Mouse (Mus musculus): ENCODE results near the gene Hoxa13. TPM values are rescaled to one million over a fixed set of nuclear protein-coding genes. Genes with fewer than 3 reads are reported as not detected.

Hoxa13 gene
- polyA plus RNA-seq, 1 experiment from 2014 or later: not detected

GRCm38 (mm10) chr6:52263321-52263585 is 2.6 kb upstream of the Hoxa13 start:
- no peak overlapping the region for H3K4me3 ChIP-seq (ENCODE audit: inconsistent target)
- no peak overlapping the region for H3K27ac ChIP-seq
- H3K79me2 ChIP-seq (ENCODE audit: inconsistent target): no peaks in the 10 kb centered on the region
- 8% methylated on average over 6 of the region's 6 CpGs for WGBS (ENCODE audit: missing documents)
- no peaks in the 10 kb centered on the region for H3K36me3 ChIP-seq (ENCODE audit: inconsistent target)

- Histone ChIP-seq H3K27ac (no peak overlapping the region), H3K79me2 (ENCODE audit: inconsistent target) (no peaks in the 10 kb centered on the region), H3K36me3 (ENCODE audit: inconsistent target) (no peaks in the 10 kb centered on the region), H3K4me3 (ENCODE audit: inconsistent target) (no peak overlapping the region)
- whole genome bisulfite sequencing (ENCODE audit: missing documents): 7% methylated on average over 24 of the region's 24 CpGs
These were observed 2.0 kb upstream of the Hoxa13 start for GRCm38 (mm10) chr6:52262463-52263320.

GRCm38 (mm10) chr6:52261751-52262462 is 1.2 kb upstream of the Hoxa13 start:
- no peaks in the 10 kb centered on the region for H3K79me2 ChIP-seq (ENCODE audit: inconsistent target)
- H3K27ac ChIP-seq: no peak overlapping the region
- H3K36me3 ChIP-seq (ENCODE audit: inconsistent target): no peaks in the 10 kb centered on the region
- no peak overlapping the region for H3K4me3 ChIP-seq (ENCODE audit: inconsistent target)
- 9% methylated on average over 9 of the region's 9 CpGs for WGBS (ENCODE audit: missing documents)

GRCm38 (mm10) chr6:52259811-52260261 is 844 bp downstream of the Hoxa13 start:
- Histone ChIP-seq H3K4me3 (ENCODE audit: inconsistent target) (no peak overlapping the region), H3K36me3 (ENCODE audit: inconsistent target) (no peaks in the 10 kb centered on the region), H3K79me2 (ENCODE audit: inconsistent target) (no peaks in the 10 kb centered on the region), H3K27ac (no peak overlapping the region)
- WGBS (ENCODE audit: missing documents): 3% methylated on average over 39 of the region's 39 CpGs

GRCm38 (mm10) chr6:52259081-52259790 is 1.4 kb downstream of the Hoxa13 start:
- Histone ChIP-seq H3K36me3 (ENCODE audit: inconsistent target) (no peaks in the 10 kb centered on the region), H3K4me3 (ENCODE audit: inconsistent target) (no peak overlapping the region), H3K79me2 (ENCODE audit: inconsistent target) (no peaks in the 10 kb centered on the region), H3K27ac (no peak overlapping the region)
- WGBS (ENCODE audit: missing documents): 6% methylated on average over 25 of the region's 25 CpGs

- no peaks in the 10 kb centered on the region for H3K79me2 ChIP-seq (ENCODE audit: inconsistent target)
- WGBS (ENCODE audit: missing documents): 0% methylated on average over 6 of the region's 6 CpGs
- H3K36me3 ChIP-seq (ENCODE audit: inconsistent target): no peaks in the 10 kb centered on the region
- no peak overlapping the region for H3K4me3 ChIP-seq (ENCODE audit: inconsistent target)
- no peak overlapping the region for H3K27ac ChIP-seq
These were observed 3.7 kb downstream of the Hoxa13 start for GRCm38 (mm10) chr6:52256956-52257355.

- 4% methylated on average over 58 of the region's 59 CpGs for WGBS (ENCODE audit: missing documents)
- no peaks in the 10 kb centered on the region for H3K36me3 ChIP-seq (ENCODE audit: inconsistent target)
- no peaks in the 10 kb centered on the region for H3K79me2 ChIP-seq (ENCODE audit: inconsistent target)
- H3K27ac ChIP-seq: no peak overlapping the region
- no peak overlapping the region for H3K4me3 ChIP-seq (ENCODE audit: inconsistent target)
These were observed 6.9 kb downstream of the Hoxa13 start for GRCm38 (mm10) chr6:52253511-52254500.

GRCm38 (mm10) chr6:52252775-52253376 is 7.8 kb downstream of the Hoxa13 start:
- no peaks in the 10 kb centered on the region for H3K36me3 ChIP-seq (ENCODE audit: inconsistent target)
- no peak overlapping the region for H3K4me3 ChIP-seq (ENCODE audit: inconsistent target)
- no peaks in the 10 kb centered on the region for H3K79me2 ChIP-seq (ENCODE audit: inconsistent target)
- H3K27ac ChIP-seq: no peak overlapping the region
- WGBS (ENCODE audit: missing documents): 5% methylated on average over 35 of the region's 35 CpGs

GRCm38 (mm10) chr6:52252016-52252774 is 8.5 kb downstream of the Hoxa13 start:
- Histone ChIP-seq H3K36me3 (ENCODE audit: inconsistent target) (no peaks in the 10 kb centered on the region), H3K79me2 (ENCODE audit: inconsistent target) (no peaks in the 10 kb centered on the region), H3K27ac (no peak overlapping the region), H3K4me3 (ENCODE audit: inconsistent target) (no peak overlapping the region)
- 16% methylated on average over 24 of the region's 24 CpGs for WGBS (ENCODE audit: missing documents)

- 5% methylated on average over 7 of the region's 7 CpGs for WGBS (ENCODE audit: missing documents)
These were observed 9.4 kb downstream of the Hoxa13 start for GRCm38 (mm10) chr6:52251177-52251879.

GRCm38 (mm10) chr6:52249826-52250225 is 10.9 kb downstream of the Hoxa13 start:
- Histone ChIP-seq H3K4me3 (ENCODE audit: inconsistent target) (no peak overlapping the region), H3K79me2 (ENCODE audit: inconsistent target) (no peaks in the 10 kb centered on the region), H3K27ac (no peak overlapping the region), H3K36me3 (ENCODE audit: inconsistent target) (no peaks in the 10 kb centered on the region)
- 37% methylated on average over 4 of the region's 4 CpGs for whole genome bisulfite sequencing (ENCODE audit: missing documents)

More at GRCm38 (mm10) chr6:52251177-52251879, 9.4 kb downstream of the Hoxa13 start:
- H3K79me2 ChIP-seq (ENCODE audit: inconsistent target): no peaks in the 10 kb centered on the region
- no peaks in the 10 kb centered on the region for H3K36me3 ChIP-seq (ENCODE audit: inconsistent target)
- H3K4me3 ChIP-seq (ENCODE audit: inconsistent target): no peak overlapping the region
- H3K27ac ChIP-seq: no peak overlapping the region

GRCm38 (mm10) chr6:52249415-52249738 is 11.3 kb downstream of the Hoxa13 start:
- H3K4me3 ChIP-seq (ENCODE audit: inconsistent target): no peak overlapping the region
- 5% methylated on average over 16 of the region's 16 CpGs for WGBS (ENCODE audit: missing documents)
- no peaks in the 10 kb centered on the region for H3K79me2 ChIP-seq (ENCODE audit: inconsistent target)
- H3K36me3 ChIP-seq (ENCODE audit: inconsistent target): no peaks in the 10 kb centered on the region
- no peak overlapping the region for H3K27ac ChIP-seq
